Mouse (Mus musculus) spleen, adult 2 months (tissue): ENCODE measurements around the gene Bfsp2.

Experiments
- CTCF ChIP-seq: fragments of 200-500 bp; IDR thresholded peaks from 2 replicates; pipeline ENCODE4 v1.5.1; 2011; ENCODE audit warnings: mild to moderate bottlenecking, inconsistent platforms; ENCODE audit not compliant: insufficient read depth, insufficient read length, insufficient replicate concordance; ENCODE audit errors: extremely low read depth
- POLR2A ChIP-seq: fragments of 200-500 bp; IDR thresholded peaks from 2 replicates; pipeline ENCODE4 v1.6.1; 2011; ENCODE audit warnings: low read depth, low read length, inconsistent platforms

DNA sequence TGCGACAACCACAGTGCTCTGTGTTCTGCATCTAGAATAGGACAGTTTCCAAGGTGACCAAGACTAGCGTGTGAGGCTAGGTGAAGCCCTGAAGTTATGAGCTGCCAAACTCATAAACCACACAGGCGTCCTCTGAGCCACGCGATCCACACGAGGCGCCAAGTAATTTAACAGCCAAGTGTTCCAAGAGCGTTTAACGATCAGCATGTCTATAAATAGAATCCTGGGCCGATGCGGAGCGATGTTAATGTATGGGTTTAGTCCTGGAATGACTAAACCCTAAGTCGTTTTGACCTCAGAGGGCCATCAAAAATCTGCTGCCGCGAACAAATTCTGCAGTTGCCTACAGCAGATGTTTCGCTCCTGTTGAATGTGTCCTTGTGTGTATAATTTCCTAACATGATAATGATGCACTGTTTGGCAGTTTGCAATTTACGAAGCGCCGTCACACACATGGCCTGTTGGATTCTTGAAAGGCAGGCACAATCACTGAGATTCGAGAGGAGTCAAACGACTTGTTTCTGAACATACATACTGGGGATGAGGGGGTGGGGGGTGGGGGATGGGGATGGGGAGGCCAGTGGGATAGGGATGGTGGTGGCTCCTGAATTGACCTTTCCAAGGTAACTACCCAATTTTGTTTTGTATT lies 81.6 kb downstream of the Bfsp2 start:
- TF ChIP-seq CTCF = no peak
- no peak for TF ChIP-seq POLR2A
